Mouse (Mus musculus) stomach, embryonic 14.5 days (tissue): ENCODE data around the gene Ice2. TPM values are rescaled to one million over a fixed set of nuclear protein-coding genes. Genes with fewer than 3 reads are reported as not detected.

Experiments
- ATAC-seq: fragments of 200-750 bp; cut with Nextera tagmentation; 2 replicates; pipeline ENCODE4 v1.8.0; 2017; ENCODE audit warnings: low read depth, moderate TSS enrichment; ENCODE audit not compliant: insufficient number of reproducible peaks, insufficient read depth, low FRiP score
- H3K27ac ChIP-seq: fragments of 300-500 bp; sonication (generic); 2 replicates; pipeline ENCODE4 v1.5.1; 2014; ENCODE audit warnings: mild to moderate bottlenecking, low read length, moderate library complexity, mixed read lengths
- H3K27me3 ChIP-seq: fragments of 300-500 bp; sonication (generic); 2 replicates; pipeline ENCODE4 v1.6.1; 2014; ENCODE audit warnings: low read length, control low read depth, mixed read lengths; ENCODE audit not compliant: control insufficient read depth, insufficient read depth
- H3K36me3 ChIP-seq: fragments of 300-500 bp; sonication (generic); 2 replicates; pipeline ENCODE4 v1.6.1; 2014; ENCODE audit warnings: mild to moderate bottlenecking, control low read depth, low read length, moderate library complexity, mixed read lengths; ENCODE audit not compliant: control insufficient read depth, insufficient read depth
- H3K4me1 ChIP-seq: fragments of 300-500 bp; sonication (generic); 2 replicates; pipeline ENCODE4 v1.6.1; 2014; ENCODE audit warnings: low read length, control low read depth, mixed read lengths; ENCODE audit not compliant: control insufficient read depth, insufficient read depth
- H3K4me2 ChIP-seq: fragments of 300-500 bp; sonication (generic); replicated peaks from 2 replicates; pipeline ENCODE4 v1.6.1; 2014; ENCODE audit warnings: low read depth, low read length, control low read depth
- H3K4me3 ChIP-seq: fragments of 300-500 bp; sonication (generic); 2 replicates; pipeline ENCODE4 v1.5.1; 2014; ENCODE audit warnings: low read depth, low read length, control low read depth
- H3K9ac ChIP-seq: fragments of 300-500 bp; sonication (generic); replicated peaks from 2 replicates; pipeline ENCODE4 v1.6.1; 2014; ENCODE audit warnings: low read depth, mild to moderate bottlenecking, control low read depth, low read length, moderate library complexity, mixed read lengths
- H3K9me3 ChIP-seq: fragments of 300-500 bp; sonication (generic); 2 replicates; pipeline ENCODE4 v1.6.1; 2016; ENCODE audit warnings: low read depth, low read length, control low read depth; ENCODE audit not compliant: control insufficient read depth
- WGBS: fragments of 180-500 bp; shearing (Covaris S2); extraction: QIAGEN DNeasy Blood & Tissue Kit; methylation state at CpG from one replicate; pipeline ENCODE4 v1.1.7; 2014; 5-methylcytosine and 5-hydroxymethylcytosine counted together
- microRNA-seq: library from miRNA; unstranded; fragments of <30 nt; microRNA quantifications from one replicate; pipeline ENCODE4, GENCODE M21; 2016
- polyA plus RNA-seq: library from polyadenylated mRNA; unstranded; fragments of >200 nt; fragmentation: Nextera tagmentation; extraction: Ambion mirVana; gene quantifications from 2 replicates; pipeline ENCODE4 v1.2.1, GENCODE M21; 2014

The Ice2 gene
- polyA plus RNA-seq, 1 experiment from 2014 or later, result 24.0 TPM

DNA sequence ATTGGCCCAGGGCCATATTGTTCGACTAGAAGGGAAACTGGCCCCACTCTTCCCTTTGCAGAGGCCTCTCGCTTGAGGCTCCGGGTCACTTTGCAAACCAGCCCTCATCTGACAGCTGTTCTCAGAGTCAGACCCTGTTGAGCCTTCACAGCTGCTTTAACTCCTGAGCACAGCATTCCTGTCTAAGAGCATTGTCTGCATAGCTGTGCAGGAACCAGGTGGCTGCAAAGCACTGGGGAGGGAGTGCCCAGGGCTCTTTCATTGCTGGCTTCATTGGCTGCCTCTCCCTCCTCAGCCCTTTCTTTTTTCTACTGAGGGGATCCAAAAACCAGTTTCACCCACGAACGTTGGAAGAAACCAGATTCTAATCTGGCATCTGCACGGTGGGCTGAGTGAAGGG lies 73.2 kb downstream of the Ice2 start:
- Histone ChIP-seq H3K4me1 (peaks cover 67% of the 10 kb centered on the region), H3K27me3 (no peaks in the 10 kb centered on the region), H3K9ac (no peak overlapping the region), H3K9me3 (no peaks in the 10 kb centered on the region), H3K4me2 (0 out of 2 replicates have a peak overlapping the region, but pooled peaks have one; percentile 7), H3K36me3 (peaks cover 20% of the 10 kb centered on the region), H3K27ac (peak overlapping the region; percentile 92), H3K4me3 (no peak overlapping the region)
- WGBS, result 4% methylated on average over 6 of the region's 6 CpGs
- peak; percentile 82 for ATAC-seq

DNA sequence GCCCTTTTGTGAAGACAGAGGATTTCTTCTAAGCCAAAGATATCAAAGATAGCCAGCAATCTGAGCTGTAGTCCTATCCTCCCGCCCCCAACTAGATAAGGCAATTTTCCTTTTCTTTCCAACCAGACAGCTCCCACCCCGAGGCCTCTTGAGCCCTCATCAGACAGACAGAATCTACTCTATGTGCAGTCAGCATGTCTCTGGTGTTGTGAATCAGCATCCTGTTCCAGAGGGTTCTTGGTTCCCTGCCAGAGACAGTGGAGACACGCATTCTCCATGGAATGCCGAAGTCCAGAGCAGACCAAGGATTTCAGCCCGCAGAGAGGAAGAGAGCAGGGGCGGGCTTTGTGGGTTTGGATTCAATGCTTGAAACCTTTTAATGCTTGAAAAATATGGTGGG lies 75.0 kb downstream of the Ice2 start:
- WGBS, result 43% methylated on average over 6 of the region's 6 CpGs
- Histone ChIP-seq H3K4me3 (no peak overlapping the region), H3K9ac (no peak overlapping the region), H3K27me3 (no peaks in the 10 kb centered on the region), H3K36me3 (peaks cover 15% of the 10 kb centered on the region), H3K27ac (peak overlapping the region; percentile 83), H3K4me1 (peaks cover 53% of the 10 kb centered on the region), H3K4me2 (no peak overlapping the region), H3K9me3 (no peaks in the 10 kb centered on the region)
- peak; percentile 29; the same call in 1 of the 2 replicates for ATAC-seq

DNA sequence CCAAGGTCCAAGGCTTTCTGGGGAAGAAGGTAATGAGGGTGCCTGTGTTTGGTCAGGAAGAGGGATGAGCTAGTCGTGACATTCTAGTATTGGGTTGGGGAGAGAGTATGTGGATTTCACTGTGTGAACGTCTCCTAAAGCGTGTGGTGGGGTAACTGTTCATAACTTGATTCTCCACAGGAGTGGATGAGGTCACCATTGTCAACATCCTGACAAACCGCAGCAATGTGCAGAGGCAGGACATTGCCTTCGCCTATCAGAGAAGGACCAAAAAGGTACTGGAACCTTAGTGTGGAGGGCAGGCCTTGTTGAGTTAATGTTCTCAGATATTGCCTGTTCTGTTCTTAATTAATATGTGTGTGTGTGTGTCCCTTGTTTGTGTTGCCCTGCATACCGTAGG lies 78.2 kb downstream of the Ice2 start:
- no peak overlapping the region for H3K4me3 ChIP-seq
- WGBS, result 70% methylated on average over 6 of the region's 6 CpGs
- no peaks in the 10 kb centered on the region for H3K27me3 ChIP-seq
- H3K9me3 ChIP-seq, result no peaks in the 10 kb centered on the region
- peaks cover 29% of the 10 kb centered on the region for H3K4me1 ChIP-seq
- no peak overlapping the region for H3K4me2 ChIP-seq
- H3K27ac ChIP-seq, result no peak overlapping the region
- H3K36me3 ChIP-seq, result peaks cover 28% of the 10 kb centered on the region
- H3K9ac ChIP-seq, result no peak overlapping the region
- no peak for ATAC-seq

DNA sequence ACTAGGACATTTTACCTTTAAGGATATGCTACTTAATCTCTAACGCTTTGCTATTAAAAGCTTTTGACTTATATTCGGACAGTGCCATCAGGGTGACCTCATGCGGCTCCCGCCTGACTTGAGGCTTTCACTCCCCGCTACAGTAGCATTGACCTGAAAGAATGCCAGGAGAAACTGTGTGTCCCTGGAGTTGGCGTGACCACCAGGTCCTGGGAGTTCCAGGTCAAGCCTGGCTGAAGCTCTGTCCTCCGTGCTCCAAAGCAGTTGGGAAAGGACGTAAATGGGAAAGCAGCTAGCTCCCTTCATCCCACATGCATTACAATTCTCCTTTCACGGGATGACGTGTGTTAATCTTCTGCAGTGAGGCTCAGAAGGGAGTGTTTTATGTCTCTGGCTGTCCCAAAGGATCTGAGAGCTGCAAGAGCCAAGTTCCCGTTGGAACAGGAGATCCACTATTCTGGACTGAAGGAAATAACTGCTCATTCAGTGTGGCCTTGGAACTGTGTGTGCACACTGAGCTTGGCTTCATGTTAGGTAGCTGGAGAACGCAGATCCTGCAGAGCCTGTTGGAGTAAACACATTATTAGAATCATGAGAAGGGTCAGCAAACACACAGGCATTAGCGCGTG lies 79.6 kb downstream of the Ice2 start:
- Histone ChIP-seq H3K4me3 (no peak overlapping the region), H3K9ac (no peak overlapping the region), H3K27ac (peak overlapping the region; percentile 56), H3K27me3 (no peaks in the 10 kb centered on the region), H3K36me3 (peaks cover 40% of the 10 kb centered on the region), H3K4me1 (peaks cover 19% of the 10 kb centered on the region), H3K4me2 (no peak overlapping the region), H3K9me3 (no peaks in the 10 kb centered on the region)
- WGBS, result 51% methylated on average over 14 of the region's 14 CpGs
- peak; percentile 56; the same call in 1 of the 2 replicates for ATAC-seq

DNA sequence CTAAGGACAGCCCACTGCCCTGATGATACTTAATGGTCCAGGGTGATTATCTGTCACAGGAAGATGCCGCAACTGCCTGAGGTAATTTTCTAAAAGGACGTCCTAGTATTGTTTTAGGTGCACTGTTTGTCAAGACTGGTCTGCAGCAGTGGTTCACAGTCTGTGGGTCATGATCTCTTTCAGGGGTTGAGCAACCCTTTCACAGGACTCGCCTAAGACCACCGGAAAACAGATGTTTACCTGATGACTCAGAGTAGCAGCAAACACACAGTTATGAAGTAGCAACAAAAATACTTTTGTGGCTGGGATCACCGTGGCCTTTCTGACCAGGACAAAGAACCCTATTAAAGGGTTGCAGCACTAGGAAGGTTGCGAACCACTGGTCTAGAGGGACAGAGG lies 80.1 kb downstream of the Ice2 start:
- Histone ChIP-seq H3K27me3 (no peaks in the 10 kb centered on the region), H3K27ac (peak overlapping the region; percentile 11; the same call in 1 of the 2 replicates), H3K9ac (no peak overlapping the region), H3K4me2 (no peak overlapping the region), H3K36me3 (peaks cover 42% of the 10 kb centered on the region), H3K4me3 (no peak overlapping the region), H3K4me1 (peaks cover 14% of the 10 kb centered on the region), H3K9me3 (no peaks in the 10 kb centered on the region)
- 49% methylated on average over 6 of the region's 6 CpGs for WGBS
- ATAC-seq, result no peak

DNA sequence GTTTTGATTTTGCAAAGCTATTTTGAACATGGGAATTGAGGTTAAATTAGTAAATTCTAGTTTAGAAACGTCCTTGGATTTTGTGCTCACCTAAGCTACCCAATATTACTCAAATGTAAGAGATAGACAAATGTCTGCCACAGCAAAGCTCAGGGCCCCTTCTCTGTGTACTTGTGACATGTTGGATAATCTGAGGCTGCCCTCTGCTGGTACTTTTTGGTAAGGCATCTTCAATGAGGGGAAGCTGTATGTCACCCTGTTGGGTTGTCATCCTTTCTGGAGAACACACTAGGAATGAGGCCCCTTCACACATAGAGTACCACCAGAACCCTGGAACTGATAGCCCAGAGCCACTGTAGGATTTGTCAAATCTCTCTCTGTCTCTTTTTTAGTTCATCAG lies 82.6 kb downstream of the Ice2 start:
- H3K36me3 ChIP-seq, result peaks cover 51% of the 10 kb centered on the region
- no peaks in the 10 kb centered on the region for H3K27me3 ChIP-seq
- ATAC-seq, result no peak
- H3K4me2 ChIP-seq, result no peak overlapping the region
- no peak overlapping the region for H3K4me3 ChIP-seq
- 3% methylated on average over 1 of the region's 1 CpGs for WGBS
- H3K4me1 ChIP-seq, result peaks cover 8% of the 10 kb centered on the region; the same call in 1 of the 2 replicates
- H3K27ac ChIP-seq, result no peak overlapping the region
- H3K9me3 ChIP-seq, result no peaks in the 10 kb centered on the region
- H3K9ac ChIP-seq, result no peak overlapping the region

Small RNAs within 50 kb of the gene (microRNA-seq; reads per million reads assigned to microRNA genes)
- gene Mir3109, result 3.1 reads per million, percentile 6 among the genes with 10 or more reads in this experiment

Other genes with a start within 250 kb of the Ice2 start
- gene Anxa2, start 55.7 kb downstream of the Ice2 start, polyA plus RNA-seq, result 902 and 935 TPM in 2 replicates